Mouse (Mus musculus) layer of hippocampus, postnatal 25 days (tissue): ENCODE data around the gene Gm10100. TPM values are rescaled to one million over a fixed set of nuclear protein-coding genes. Genes with fewer than 3 reads are reported as not detected.
"Not testable (repeated sequence)": the region's sequence is repeated elsewhere in the genome, so short reads cannot be mapped to it uniquely, and the experiment has no call there.

Experiments used
- DNase-seq, 2 experiments: peaks; one replicate each; pipeline ENCODE4 v3.0.0; 2022; ENCODE audit warnings: mixed read lengths in 2 of 2, low spot score in 1 of 2; ENCODE audit errors: extremely low spot score in 1 of 2
- total RNA-seq, 2 experiments: library from RNA; stranded (reverse); gene quantifications; 2 replicates each; pipeline ENCODE4 v1.2.3; 2021

Gm10100 gene
- not detected for total RNA-seq

GRCm38 (mm10) chr10:77726186-77726585, at the start of gene Gm10100:
Gene Gm10100 (plus strand): TSS chr10:77726486.
- DNase-seq: no peak

GRCm38 (mm10) chr10:77677562-77677961, 48.7 kb upstream of the Gm10100 start:
- no peak for DNase-seq

DNA sequence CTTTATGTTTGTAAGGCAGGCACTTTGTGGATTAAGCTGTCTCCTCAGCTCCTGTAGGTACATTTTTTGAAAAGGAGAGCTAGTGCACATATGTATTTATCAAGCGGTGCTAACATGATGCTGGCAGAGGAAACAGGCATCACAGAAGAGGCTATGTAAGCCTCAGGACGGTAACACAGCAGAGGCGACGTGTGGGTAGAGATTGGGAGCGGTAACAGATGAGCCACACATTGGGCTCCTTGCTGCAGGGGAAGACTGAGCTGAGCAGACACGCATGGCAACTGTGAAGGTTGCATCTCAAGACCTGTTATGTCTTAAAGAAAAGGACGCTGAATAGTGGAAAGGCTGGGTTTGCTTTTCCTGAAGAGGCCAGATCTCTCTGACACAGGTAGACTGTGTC, 43.3 kb upstream of the Gm10100 start:
- DNase-seq: no peak

DNA sequence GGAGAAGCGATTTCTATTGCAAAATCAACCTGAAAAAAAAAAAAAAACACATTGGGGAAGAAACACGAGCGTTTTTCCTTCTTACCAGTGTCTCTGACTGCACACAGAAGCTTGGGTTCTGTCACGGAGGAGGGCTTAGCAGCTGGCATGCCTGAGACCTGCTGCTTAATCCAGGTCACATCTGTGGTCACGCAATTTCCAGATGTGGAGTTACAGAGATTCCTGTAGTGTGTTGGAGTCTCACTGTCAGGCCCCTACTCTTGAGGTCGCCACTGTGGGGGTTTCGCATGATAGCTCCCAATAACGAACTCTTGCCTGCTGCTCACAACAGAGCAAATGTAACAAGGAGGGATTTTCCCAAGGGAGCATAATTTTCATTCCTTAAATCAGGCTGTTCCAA, 42.1 kb upstream of the Gm10100 start:
- no peak for DNase-seq

- DNase-seq: no peak
These were observed 40.2 kb upstream of the Gm10100 start, which contains the start of gene Tspear for GRCm38 (mm10) chr10:77685895-77686664. Gene Tspear (plus strand): TSS chr10:77686569.

DNA sequence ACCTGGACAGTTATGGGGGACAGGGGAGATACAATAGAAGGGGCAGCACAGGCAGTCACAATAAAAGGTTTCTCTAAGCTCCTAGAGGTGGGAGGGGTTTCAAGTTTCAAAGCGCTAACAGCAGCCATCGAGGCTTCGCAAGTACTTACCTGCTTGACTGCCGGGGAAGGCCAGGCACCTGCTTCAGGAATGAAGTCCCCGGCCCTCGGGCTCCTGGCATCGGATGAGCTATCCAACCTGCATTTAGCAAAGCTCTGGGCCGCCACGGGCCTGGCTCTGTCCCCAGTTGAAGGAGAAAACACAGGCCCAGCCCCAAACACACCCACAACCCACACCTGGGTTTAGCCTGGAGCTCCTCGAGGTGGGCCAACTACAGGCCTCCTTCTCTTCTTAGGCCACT, 39.3 kb upstream of the Gm10100 start:
- no peak for DNase-seq

GRCm38 (mm10) chr10:77690356-77690807, 35.9 kb upstream of the Gm10100 start, which contains the start of gene Gm19402:
Gene Gm19402 (minus strand): TSS chr10:77690757.
- DNase-seq: not testable (repeated sequence)

GRCm38 (mm10) chr10:77697133-77697532, 29.2 kb upstream of the Gm10100 start, which contains the start of gene Gm9508:
Gene Gm9508 (minus strand): TSS chr10:77697233.
- no peak for DNase-seq

GRCm38 (mm10) chr10:77706326-77706725, 20.0 kb upstream of the Gm10100 start, which contains the start of gene Gm10272:
Gene Gm10272 (plus strand): TSS chr10:77706626.
- DNase-seq: no peak

GRCm38 (mm10) chr10:77709831-77710230, 16.5 kb upstream of the Gm10100 start:
- DNase-seq: peak in 1 of 2 experiments; percentile 29

DNA sequence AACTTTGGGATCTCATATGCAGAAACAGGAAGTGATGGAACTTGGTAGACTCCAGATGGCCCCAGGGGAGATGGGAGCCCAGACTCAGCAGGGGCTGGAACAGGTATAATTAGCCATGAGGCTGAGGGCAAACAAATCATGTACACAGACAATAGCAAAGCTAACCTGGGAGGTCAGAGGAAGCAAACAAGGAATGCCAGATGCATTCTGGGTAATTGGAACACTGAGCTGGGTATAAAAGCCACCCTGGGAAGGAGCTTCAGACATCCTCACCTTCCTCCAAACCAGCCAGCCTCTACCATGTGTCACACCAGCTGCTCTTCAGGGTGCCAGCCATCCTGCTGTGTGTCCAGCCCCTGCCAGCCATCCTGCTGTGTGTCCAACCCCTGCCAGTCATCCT, 15.1 kb upstream of the Gm10100 start, which contains the start of gene Gm10024:
Gm10024 (plus strand) TSS at position 301 of the 400 bp plus-strand sequence.
- not testable (repeated sequence) for DNase-seq

DNA sequence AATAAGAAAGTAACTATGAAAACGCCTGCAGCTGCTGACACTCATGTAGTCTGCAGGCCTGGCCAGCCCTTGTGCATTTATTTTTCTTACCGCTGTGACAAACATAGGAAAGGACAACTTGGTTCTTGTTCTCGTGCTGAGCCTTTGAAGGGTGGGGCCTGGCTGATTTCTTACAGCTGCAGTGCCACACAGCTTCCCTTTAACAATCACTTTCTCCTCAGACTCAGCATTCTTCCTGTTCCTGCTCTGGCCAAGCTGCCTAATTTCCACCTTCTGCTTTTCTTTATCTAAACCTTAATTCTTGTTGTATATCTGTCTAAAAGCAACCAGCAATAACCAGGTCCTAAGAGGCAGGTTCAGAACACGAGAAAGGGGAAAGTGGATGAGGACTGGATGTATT, 12.6 kb upstream of the Gm10100 start:
- DNase-seq: no peak

DNA sequence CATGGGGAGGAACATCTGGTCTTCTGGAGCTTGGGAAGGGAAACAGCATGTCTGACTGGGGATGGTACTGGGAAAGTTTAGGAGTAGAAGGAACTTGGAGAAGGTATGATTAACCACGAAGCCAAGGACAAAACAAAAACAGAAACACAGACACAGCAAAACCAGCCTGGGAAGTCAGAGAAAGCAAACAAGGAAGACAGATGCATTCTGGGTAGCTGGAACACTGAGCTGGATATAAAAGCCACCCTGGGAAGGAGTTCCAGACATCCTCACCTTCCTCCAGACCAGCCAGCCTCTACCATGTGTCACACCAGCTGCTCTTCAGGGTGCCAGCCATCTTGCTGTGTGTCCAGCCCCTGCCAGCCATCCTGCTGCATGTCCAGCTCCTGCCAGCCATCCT, 10.8 kb upstream of the Gm10100 start, which contains the start of gene Gm10142:
Gm10142 (plus strand) TSS at position 301 of the 400 bp plus-strand sequence.
- no peak for DNase-seq

- DNase-seq: not testable (repeated sequence)
These were observed 6.0 kb upstream of the Gm10100 start, which contains the start of gene Krtap12-1 for GRCm38 (mm10) chr10:77720299-77720698. Gene Krtap12-1 (plus strand): TSS chr10:77720599.

GRCm38 (mm10) chr10:77724855-77725254, 1.4 kb upstream of the Gm10100 start:
- no peak for DNase-seq

DNA sequence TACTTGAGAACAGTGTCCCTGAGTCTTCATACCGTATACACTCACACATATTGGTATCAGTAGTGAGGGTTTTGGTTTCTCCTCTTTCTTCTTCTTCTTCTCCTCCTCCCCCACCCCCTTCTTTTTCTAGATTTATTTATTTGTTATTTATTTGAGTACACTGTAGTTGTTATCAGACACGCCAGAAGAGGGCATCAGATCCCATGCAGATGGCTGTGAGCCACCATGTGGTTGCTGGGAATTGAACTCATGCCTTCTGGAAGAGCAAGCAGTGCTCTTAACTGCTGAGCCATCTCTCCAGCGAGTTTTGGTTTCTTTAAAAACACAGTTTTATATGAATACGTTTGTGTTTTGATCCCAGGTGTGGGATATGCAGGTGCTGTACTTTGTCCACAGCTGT, 2.0 kb downstream of the Gm10100 start:
- peak in 1 of 2 experiments; percentile 20 for DNase-seq

DNA sequence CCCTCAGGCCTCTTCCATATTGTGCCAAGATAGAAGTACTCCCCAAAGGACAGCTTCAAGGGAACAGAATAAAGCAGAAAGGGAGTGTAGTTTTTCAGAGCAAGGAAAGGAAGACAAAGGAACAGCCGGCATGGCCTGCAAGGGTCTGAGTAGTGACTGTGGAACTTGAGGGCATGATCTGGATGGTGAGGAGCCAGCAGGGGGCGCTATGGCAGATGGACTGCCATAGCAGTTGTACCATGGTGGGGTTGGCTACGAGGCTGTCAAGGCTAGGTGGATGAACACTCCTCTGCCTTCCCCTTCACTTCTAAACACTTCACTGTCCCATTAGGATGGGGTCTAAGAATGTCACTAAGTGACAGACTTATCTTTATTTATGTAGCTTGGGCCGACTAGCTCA, 3.0 kb downstream of the Gm10100 start:
- DNase-seq: no peak

DNA sequence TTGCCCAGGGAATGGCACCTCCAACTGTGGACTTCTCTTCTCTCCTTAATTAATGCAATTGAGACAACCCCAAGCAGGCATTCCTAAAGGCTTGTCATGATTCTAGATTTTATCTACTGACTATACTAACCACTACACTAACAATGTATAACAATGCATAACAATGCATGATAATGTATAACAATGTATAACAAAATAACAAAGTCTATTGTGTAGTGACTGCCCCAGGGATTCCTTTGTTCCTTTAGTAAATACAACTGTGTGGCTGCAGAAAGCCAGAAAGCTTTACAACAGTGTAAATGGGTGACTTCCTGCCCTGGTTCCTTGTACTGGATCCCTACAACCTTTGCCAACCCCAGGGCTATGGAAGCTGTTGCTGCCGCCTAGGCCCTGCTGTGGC, 9.6 kb downstream of the Gm10100 start:
- DNase-seq: no peak

GRCm38 (mm10) chr10:77738929-77739328, 12.6 kb downstream of the Gm10100 start:
- no peak for DNase-seq

GRCm38 (mm10) chr10:77741924-77742688, 15.8 kb downstream of the Gm10100 start, which contains the start of gene Gm18596:
Gene Gm18596 (minus strand): TSS chr10:77742638.
- peak in 1 of 2 experiments; percentile 8 for DNase-seq

- not testable (repeated sequence) for DNase-seq
These were observed 24.4 kb downstream of the Gm10100 start for GRCm38 (mm10) chr10:77750686-77751085.
